Mouse (Mus musculus): ENCODE measurements around the gene Efr3b. TPM values are rescaled to one million over a fixed set of nuclear protein-coding genes. Genes with fewer than 3 reads are reported as not detected.
A peak's percentile ranks its signal among the peaks of the same experiment; 100 is the strongest.

Efr3b gene
- total and polyA plus RNA-seq, 2 experiments: 0.09 to 0.16 TPM

GRCm38 (mm10) chr12:3991047-3991446 lies 47.7 kb downstream of the Efr3b start:
- TF ChIP-seq POLR2A (IDR thresholded peaks at IDR 0.05; ENCODE audit: extremely low read depth, insufficient read depth, low read length) (no peak), CTCF (IDR thresholded peaks at IDR 0.05; ENCODE audit: low read depth, low read length) (no peak)
- H3K4me3 ChIP-seq (ENCODE audit: insufficient read depth, low read depth, low read length): no peak overlapping the region
- H3K27ac ChIP-seq (replicated peaks; ENCODE audit: insufficient read depth, low read depth, low read length): no peak overlapping the region
- WGBS: 86% methylated on average over 3 of the region's 3 CpGs
- no peaks in the 10 kb centered on the region for H3K27me3 ChIP-seq (ENCODE audit: control insufficient read depth, insufficient read depth, low read length)
- no peak overlapping the region for H3K9ac ChIP-seq (ENCODE audit: low read depth, low read length)
- H3K36me3 ChIP-seq (ENCODE audit: control insufficient read depth, insufficient read depth, low read length): no peaks in the 10 kb centered on the region
- no peak for DNase-seq (ENCODE audit: extremely low read depth, low read depth, low spot score)
- no peaks in the 10 kb centered on the region for H3K4me1 ChIP-seq (ENCODE audit: control insufficient read depth, insufficient read depth, low read length)
- H3K79me2 ChIP-seq (ENCODE audit: control insufficient read depth, insufficient read depth, low read length): no peaks in the 10 kb centered on the region

DNA sequence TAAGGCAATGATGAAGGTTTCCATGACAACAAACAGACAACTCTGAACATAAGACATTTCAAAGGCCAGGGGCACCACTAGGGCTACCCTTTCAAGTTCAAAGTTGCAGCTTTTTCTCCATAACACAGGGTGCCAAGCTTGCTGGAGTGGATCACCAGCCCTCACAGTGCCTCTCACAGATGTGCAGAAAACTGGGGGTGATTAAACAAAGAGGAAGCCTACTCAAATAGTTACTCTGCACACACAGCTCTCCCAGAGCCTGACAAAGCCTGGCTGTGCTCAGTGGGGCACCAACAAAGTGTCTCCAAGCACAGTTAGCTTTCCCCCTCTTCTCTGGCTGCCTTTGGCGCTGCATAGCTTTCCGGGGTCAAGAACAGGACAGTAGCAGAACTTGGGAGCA lies 48.8 kb downstream of the Efr3b start:
- H3K4me3 ChIP-seq (ENCODE audit: insufficient read depth, low read depth, low read length): no peak overlapping the region
- no peaks in the 10 kb centered on the region for H3K27me3 ChIP-seq (ENCODE audit: control insufficient read depth, insufficient read depth, low read length)
- H3K36me3 ChIP-seq (ENCODE audit: control insufficient read depth, insufficient read depth, low read length): no peaks in the 10 kb centered on the region
- no peak for DNase-seq (ENCODE audit: extremely low read depth, low read depth, low spot score)
- TF ChIP-seq POLR2A (IDR thresholded peaks at IDR 0.05; ENCODE audit: extremely low read depth, insufficient read depth, low read length) (no peak), CTCF (IDR thresholded peaks at IDR 0.05; ENCODE audit: low read depth, low read length) (no peak)
- H3K9ac ChIP-seq (ENCODE audit: low read depth, low read length): no peak overlapping the region
- no peaks in the 10 kb centered on the region for H3K79me2 ChIP-seq (ENCODE audit: control insufficient read depth, insufficient read depth, low read length)
- WGBS: 15% methylated on average over 2 of the region's 2 CpGs
- H3K4me1 ChIP-seq (ENCODE audit: control insufficient read depth, insufficient read depth, low read length): no peaks in the 10 kb centered on the region
- no peak overlapping the region for H3K27ac ChIP-seq (replicated peaks; ENCODE audit: insufficient read depth, low read depth, low read length)

- peaks cover 2% of the 10 kb centered on the region; the same call in 1 of the 2 replicates for H3K4me1 ChIP-seq (ENCODE audit: control insufficient read depth, insufficient read depth, low read length)
- no peak overlapping the region for H3K9ac ChIP-seq (ENCODE audit: low read depth, low read length)
- TF ChIP-seq POLR2A (IDR thresholded peaks at IDR 0.05; ENCODE audit: extremely low read depth, insufficient read depth, low read length) (no peak), CTCF (IDR thresholded peaks at IDR 0.05; ENCODE audit: low read depth, low read length) (no peak)
- H3K36me3 ChIP-seq (ENCODE audit: control insufficient read depth, insufficient read depth, low read length): no peaks in the 10 kb centered on the region
- H3K27ac ChIP-seq (replicated peaks; ENCODE audit: insufficient read depth, low read depth, low read length): no peak overlapping the region
- no peak overlapping the region for H3K4me3 ChIP-seq (ENCODE audit: insufficient read depth, low read depth, low read length)
- WGBS: 70% methylated on average over 9 of the region's 9 CpGs
- H3K27me3 ChIP-seq (ENCODE audit: control insufficient read depth, insufficient read depth, low read length): no peaks in the 10 kb centered on the region; the same call in 1 of the 2 replicates
- DNase-seq (ENCODE audit: extremely low read depth, low read depth, low spot score): no peak
- no peaks in the 10 kb centered on the region for H3K79me2 ChIP-seq (ENCODE audit: control insufficient read depth, insufficient read depth, low read length)
Observed at GRCm38 (mm10) chr12:3984446-3984845, 54.3 kb downstream of the Efr3b start.

- no peaks in the 10 kb centered on the region; the same call in 1 of the 2 replicates for H3K27me3 ChIP-seq (ENCODE audit: control insufficient read depth, insufficient read depth, low read length)
- peaks cover 2% of the 10 kb centered on the region; the same call in 1 of the 2 replicates for H3K4me1 ChIP-seq (ENCODE audit: control insufficient read depth, insufficient read depth, low read length)
- no peaks in the 10 kb centered on the region for H3K36me3 ChIP-seq (ENCODE audit: control insufficient read depth, insufficient read depth, low read length)
- no peak overlapping the region for H3K9ac ChIP-seq (ENCODE audit: low read depth, low read length)
- no peaks in the 10 kb centered on the region for H3K79me2 ChIP-seq (ENCODE audit: control insufficient read depth, insufficient read depth, low read length)
- peak; percentile 58 for DNase-seq (ENCODE audit: extremely low read depth, low read depth, low spot score)
- no peak for TF ChIP-seq POLR2A (IDR thresholded peaks at IDR 0.05; ENCODE audit: extremely low read depth, insufficient read depth, low read length)
- TF ChIP-seq CTCF (IDR thresholded peaks at IDR 0.05; ENCODE audit: low read depth, low read length): peak; percentile 58
- no peak overlapping the region for H3K27ac ChIP-seq (replicated peaks; ENCODE audit: insufficient read depth, low read depth, low read length)
- H3K4me3 ChIP-seq (ENCODE audit: insufficient read depth, low read depth, low read length): no peak overlapping the region
- WGBS: 0% methylated on average over 1 of the region's 1 CpGs
Observed at GRCm38 (mm10) chr12:3983736-3984135, 55.0 kb downstream of the Efr3b start.

DNA sequence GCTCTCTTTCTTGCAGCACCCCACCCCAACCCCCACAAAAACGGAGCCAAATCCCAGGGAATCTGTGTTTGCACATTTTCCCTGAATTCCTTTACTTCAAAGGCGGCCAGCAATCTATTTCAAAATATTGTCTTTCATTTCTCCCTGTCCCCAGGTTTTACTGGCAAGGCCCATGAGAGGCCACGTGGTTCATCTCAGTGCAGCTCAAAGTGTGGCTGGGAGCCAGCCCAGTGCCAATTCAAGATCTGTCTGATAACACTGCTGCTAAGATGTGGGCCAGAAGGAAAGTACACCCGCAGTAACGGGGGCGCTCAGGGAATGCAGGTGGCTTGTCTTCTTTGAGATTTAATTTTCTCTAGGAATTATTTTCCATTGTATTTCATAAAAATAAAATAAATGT lies 56.5 kb downstream of the Efr3b start:
- no peak for TF ChIP-seq CTCF (IDR thresholded peaks at IDR 0.05; ENCODE audit: low read depth, low read length)
- TF ChIP-seq POLR2A (IDR thresholded peaks at IDR 0.05; ENCODE audit: extremely low read depth, insufficient read depth, low read length): no peak
- H3K27ac ChIP-seq (replicated peaks; ENCODE audit: insufficient read depth, low read depth, low read length): no peak overlapping the region
- H3K4me3 ChIP-seq (ENCODE audit: insufficient read depth, low read depth, low read length): peak overlapping the region; percentile 59; the same call in 1 of the 2 replicates
- no peaks in the 10 kb centered on the region for H3K79me2 ChIP-seq (ENCODE audit: control insufficient read depth, insufficient read depth, low read length)
- no peaks in the 10 kb centered on the region for H3K36me3 ChIP-seq (ENCODE audit: control insufficient read depth, insufficient read depth, low read length)
- H3K27me3 ChIP-seq (ENCODE audit: control insufficient read depth, insufficient read depth, low read length): no peaks in the 10 kb centered on the region; the same call in 1 of the 2 replicates
- WGBS: 20% methylated on average over 6 of the region's 6 CpGs
- H3K9ac ChIP-seq (ENCODE audit: low read depth, low read length): no peak overlapping the region
- peak; percentile 86 for DNase-seq (ENCODE audit: extremely low read depth, low read depth, low spot score)
- H3K4me1 ChIP-seq (ENCODE audit: control insufficient read depth, insufficient read depth, low read length): peaks cover 2% of the 10 kb centered on the region; the same call in 1 of the 2 replicates

- DNase-seq (ENCODE audit: extremely low read depth, low read depth, low spot score): peak; percentile 65
Observed at GRCm38 (mm10) chr12:3981350-3982131, 57.2 kb downstream of the Efr3b start.

More at GRCm38 (mm10) chr12:3981350-3982131, 57.2 kb downstream of the Efr3b start:
- TF ChIP-seq POLR2A (IDR thresholded peaks at IDR 0.05; ENCODE audit: extremely low read depth, insufficient read depth, low read length): no peak
- no peak for TF ChIP-seq CTCF (IDR thresholded peaks at IDR 0.05; ENCODE audit: low read depth, low read length)
- Histone ChIP-seq H3K27ac (replicated peaks; ENCODE audit: insufficient read depth, low read depth, low read length) (no peak overlapping the region), H3K4me3 (ENCODE audit: insufficient read depth, low read depth, low read length) (peak overlapping the region; percentile 59), H3K79me2 (ENCODE audit: control insufficient read depth, insufficient read depth, low read length) (no peaks in the 10 kb centered on the region), H3K4me1 (ENCODE audit: control insufficient read depth, insufficient read depth, low read length) (peaks cover 2% of the 10 kb centered on the region; the same call in 1 of the 2 replicates), H3K27me3 (ENCODE audit: control insufficient read depth, insufficient read depth, low read length) (no peaks in the 10 kb centered on the region; the same call in 1 of the 2 replicates), H3K9ac (ENCODE audit: low read depth, low read length) (peak overlapping the region; percentile 52), H3K36me3 (ENCODE audit: control insufficient read depth, insufficient read depth, low read length) (no peaks in the 10 kb centered on the region)
- under 1% methylated on average over 41 of the region's 41 CpGs for WGBS
